Mouse (Mus musculus): ENCODE measurements around the gene Vmn1r20.

GRCm38 (mm10) chr6:57428630-57429029 lies at the start of gene Vmn1r20:
- TF ChIP-seq POLR2A (IDR thresholded peaks at IDR 0.05; ENCODE audit: low read depth, low read length) = no peak
- TF ChIP-seq CTCF (conservative IDR thresholded peaks at IDR 0.05; ENCODE audit: insufficient read depth, insufficient read length, low read depth, low read length) = no peak

All from kidney, adult 2 months (tissue).